Mouse (Mus musculus) megakaryocyte-erythroid progenitor cell, adult 5-6 weeks (primary cell): Measurements from ENCODE around the gene Mylk2. TPM values are rescaled to one million over a fixed set of nuclear protein-coding genes. Genes with fewer than 3 reads are reported as not detected.

Experiments
- ATAC-seq: replicated peaks from 2 replicates; pipeline ENCODE4 v1.8.0; 2016; ENCODE audit warnings: mild to moderate bottlenecking, inconsistent platforms; ENCODE audit not compliant: severe bottlenecking, poor library complexity, low FRiP score, low TSS enrichment
- total RNA-seq, 2 experiments: library from RNA; stranded (forward) in 1 of 2; stranded (reverse) in 1 of 2; fragments of 200-1000, 215-1000 nt in 1 of 2; fragments of >200 nt in 1 of 2; fragmentation: Nextera tagmentation in 1 of 2; gene quantifications; 2 replicates each; pipeline ENCODE4 v1.2.3; 2014 to 2017

Gene Mylk2
- total RNA-seq (2014; fragmentation: Nextera tagmentation) (not detected in 2 replicates), total RNA-seq (2017) (not detected in 2 replicates)

- ATAC-seq = no peak
These were observed at the start of gene Mylk2 for GRCm38 (mm10) chr2:152911031-152911430. Mylk2 (plus strand) TSS chr2:152911352.

GRCm38 (mm10) chr2:152861891-152862290, 49.3 kb upstream of the Mylk2 start:
- no peak for ATAC-seq

GRCm38 (mm10) chr2:152862638-152863037, 48.5 kb upstream of the Mylk2 start:
- peak; percentile 73 for ATAC-seq

- ATAC-seq = no peak
These were observed 47.8 kb upstream of the Mylk2 start for GRCm38 (mm10) chr2:152863346-152863745.

GRCm38 (mm10) chr2:152878239-152878638, 32.9 kb upstream of the Mylk2 start:
- ATAC-seq = peak; percentile 73

GRCm38 (mm10) chr2:152880898-152881297, 30.3 kb upstream of the Mylk2 start:
- ATAC-seq = no peak

GRCm38 (mm10) chr2:152884101-152884645, 27.0 kb upstream of the Mylk2 start:
- no peak for ATAC-seq

- 0 out of 2 replicates have a peak, but pooled peaks have one; percentile 55 for ATAC-seq
These were observed 23.9 kb upstream of the Mylk2 start for GRCm38 (mm10) chr2:152887230-152887629.

GRCm38 (mm10) chr2:152888774-152889173, 22.4 kb upstream of the Mylk2 start:
- ATAC-seq = no peak

- no peak for ATAC-seq
These were observed 15.3 kb upstream of the Mylk2 start for GRCm38 (mm10) chr2:152895834-152896233.

GRCm38 (mm10) chr2:152896926-152897325, 14.2 kb upstream of the Mylk2 start:
- no peak for ATAC-seq

GRCm38 (mm10) chr2:152899011-152899410, 12.1 kb upstream of the Mylk2 start:
- ATAC-seq = no peak

- ATAC-seq = no peak
These were observed 9.9 kb upstream of the Mylk2 start for GRCm38 (mm10) chr2:152901296-152901695.

- no peak for ATAC-seq
These were observed 8.5 kb upstream of the Mylk2 start for GRCm38 (mm10) chr2:152902658-152903057.

- no peak for ATAC-seq
These were observed 7.6 kb upstream of the Mylk2 start for GRCm38 (mm10) chr2:152903586-152903985.

GRCm38 (mm10) chr2:152904127-152904643, 7.0 kb upstream of the Mylk2 start:
- no peak for ATAC-seq

- ATAC-seq = no peak
These were observed 5.9 kb upstream of the Mylk2 start for GRCm38 (mm10) chr2:152905036-152905829.

- no peak for ATAC-seq
These were observed 4.7 kb upstream of the Mylk2 start for GRCm38 (mm10) chr2:152906274-152907037.

GRCm38 (mm10) chr2:152907114-152907943, 3.8 kb upstream of the Mylk2 start:
- no peak for ATAC-seq
